Mouse (Mus musculus): ENCODE results near the gene Ctso.

DNA sequence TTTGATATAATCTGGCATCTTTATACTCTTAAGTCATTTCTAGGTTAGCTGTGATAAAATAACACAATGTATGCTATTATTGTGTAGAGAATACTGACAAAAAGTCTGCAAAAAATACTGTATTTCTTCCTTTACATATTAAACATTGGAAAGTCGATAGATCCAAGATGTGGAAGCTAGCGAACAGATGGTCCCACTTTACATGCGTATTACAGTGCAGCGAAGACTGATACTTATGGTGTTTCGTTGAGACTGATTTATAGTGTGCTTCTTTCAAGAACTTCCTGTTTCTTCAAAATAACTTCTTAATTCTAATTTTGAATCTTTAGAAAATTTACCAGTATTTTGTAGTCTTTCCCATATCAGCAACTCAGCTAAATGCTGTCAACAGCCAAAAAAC lies 25.1 kb downstream of the Ctso start:
- no peak for TF ChIP-seq CTCF (IDR thresholded peaks at IDR 0.05; ENCODE audit: control insufficient read depth, insufficient read depth, low read length)
- TF ChIP-seq POLR2A (IDR thresholded peaks at IDR 0.05; ENCODE audit: borderline replicate concordance, control insufficient read depth, low read depth, low read length): no peak
